Mouse (Mus musculus) limb, embryonic 14.5 days (tissue): ENCODE data around the gene Dhrs13. TPM values are rescaled to one million over a fixed set of nuclear protein-coding genes. Genes with fewer than 3 reads are reported as not detected.
A peak's percentile ranks its signal among the peaks of the same experiment; 100 is the strongest.

Experiments
- ATAC-seq: fragments of 200-750 bp; cut with Nextera tagmentation; 2 replicates; pipeline ENCODE4 v1.8.0; 2017; ENCODE audit warnings: low read depth, moderate number of reproducible peaks, moderate TSS enrichment; ENCODE audit not compliant: low FRiP score
- DNase-seq: peaks from one replicate; pipeline ENCODE4 v3.0.0-alpha.2; 2015; ENCODE audit warnings: low spot score
- H3K27ac ChIP-seq: fragments of 300-500 bp; sonication (generic); replicated peaks from 2 replicates; pipeline ENCODE4 v1.5.1; 2014; ENCODE audit warnings: low read depth, mild to moderate bottlenecking, low read length, moderate library complexity, mixed read lengths
- H3K27me3 ChIP-seq: fragments of 300-500 bp; sonication (generic); 2 replicates; pipeline ENCODE4 v1.6.1; 2014; ENCODE audit warnings: low read length, mixed read lengths; ENCODE audit not compliant: control insufficient read depth, insufficient read depth
- H3K36me3 ChIP-seq: fragments of 300-500 bp; sonication (generic); 2 replicates; pipeline ENCODE4 v1.6.1; 2014; ENCODE audit warnings: mild to moderate bottlenecking, low read length, moderate library complexity, mixed read lengths; ENCODE audit not compliant: control insufficient read depth, insufficient read depth
- H3K4me1 ChIP-seq: fragments of 300-500 bp; sonication (generic); 2 replicates; pipeline ENCODE4 v1.6.1; 2014; ENCODE audit warnings: antibody characterized with exemption, low read length, mixed read lengths; ENCODE audit not compliant: control insufficient read depth, insufficient read depth
- H3K4me2 ChIP-seq: fragments of 300-500 bp; sonication (generic); replicated peaks from 2 replicates; pipeline ENCODE4 v1.6.1; 2014; ENCODE audit warnings: low read depth, mild to moderate bottlenecking, low read length, moderate library complexity; ENCODE audit not compliant: severe bottlenecking
- H3K4me3 ChIP-seq: fragments of 300-500 bp; sonication (generic); replicated peaks from 2 replicates; pipeline ENCODE4 v1.5.1; 2014; ENCODE audit warnings: low read length
- H3K9ac ChIP-seq: fragments of 300-500 bp; sonication (generic); 2 replicates; pipeline ENCODE4 v1.6.1; 2014; ENCODE audit warnings: mild to moderate bottlenecking, low read depth, low read length, moderate library complexity; ENCODE audit not compliant: severe bottlenecking
- H3K9me3 ChIP-seq: fragments of 300-500 bp; sonication (generic); 2 replicates; pipeline ENCODE4 v1.6.1; 2016; ENCODE audit warnings: low read length; ENCODE audit not compliant: control insufficient read depth
- POLR2A ChIP-seq: fragments of 200-500 bp; IDR thresholded peaks from 2 replicates; pipeline ENCODE4 v1.8.0; 2012; ENCODE audit warnings: inconsistent platforms, mild to moderate bottlenecking, moderate library complexity, borderline replicate concordance; ENCODE audit not compliant: insufficient read depth, insufficient read length; ENCODE audit errors: extremely low read depth
- WGBS: fragments of 180-500 bp; shearing (Covaris S2); extraction: QIAGEN DNeasy Blood & Tissue Kit; methylation state at CpG from one replicate; pipeline ENCODE4 v1.1.7; 2014; 5-methylcytosine and 5-hydroxymethylcytosine counted together
- polyA plus RNA-seq, 2 experiments: library from polyadenylated mRNA; depleted of rRNA in 1 of 2; stranded (reverse) in 1 of 2; unstranded in 1 of 2; fragments of >200 nt; fragmentation: Nextera tagmentation in 1 of 2; extraction: Ambion mirVana in 1 of 2; gene quantifications; 2 replicates each; pipeline versions ENCODE4 v1.2.1 to v1.2.3; 2012 to 2014

Gene Dhrs13
- polyA plus RNA-seq, 2 experiments, result 14.7 to 23.6 TPM

DNA sequence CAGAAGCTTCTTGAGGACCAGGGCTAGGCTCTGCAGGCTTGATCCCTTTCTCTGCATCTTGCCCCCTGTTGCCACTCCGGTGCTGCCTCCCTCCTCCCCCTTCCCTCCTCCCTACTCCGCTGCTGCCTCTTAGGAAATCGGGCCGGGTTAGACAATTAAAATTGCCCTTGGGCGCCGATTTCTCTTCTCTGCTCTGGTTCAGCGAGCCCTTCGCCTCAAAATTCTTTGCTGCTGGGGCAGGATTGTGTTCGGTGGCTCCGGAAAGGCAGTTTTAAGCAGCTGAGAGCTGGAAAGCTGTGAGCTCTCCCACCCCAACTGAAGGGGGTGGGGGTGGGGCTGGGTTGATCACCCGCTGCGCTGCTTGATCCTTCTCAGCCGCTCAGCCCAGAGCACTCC lies 47.2 kb upstream of the Dhrs13 start:
- 3% methylated on average over 13 of the region's 13 CpGs for WGBS
- H3K9ac ChIP-seq, result peak overlapping the region; percentile 89
- H3K4me3 ChIP-seq, result peak overlapping the region; percentile 99
- H3K9me3 ChIP-seq, result no peaks in the 10 kb centered on the region
- peak; percentile 47 for DNase-seq
- H3K4me1 ChIP-seq, result peaks cover 10% of the 10 kb centered on the region; the same call in 1 of the 2 replicates
- ATAC-seq, result no peak
- TF ChIP-seq POLR2A, result no peak
- peak overlapping the region; percentile 73 for H3K4me2 ChIP-seq
- no peaks in the 10 kb centered on the region for H3K27me3 ChIP-seq
- peaks cover 35% of the 10 kb centered on the region for H3K36me3 ChIP-seq
- H3K27ac ChIP-seq, result peak overlapping the region; percentile 89

DNA sequence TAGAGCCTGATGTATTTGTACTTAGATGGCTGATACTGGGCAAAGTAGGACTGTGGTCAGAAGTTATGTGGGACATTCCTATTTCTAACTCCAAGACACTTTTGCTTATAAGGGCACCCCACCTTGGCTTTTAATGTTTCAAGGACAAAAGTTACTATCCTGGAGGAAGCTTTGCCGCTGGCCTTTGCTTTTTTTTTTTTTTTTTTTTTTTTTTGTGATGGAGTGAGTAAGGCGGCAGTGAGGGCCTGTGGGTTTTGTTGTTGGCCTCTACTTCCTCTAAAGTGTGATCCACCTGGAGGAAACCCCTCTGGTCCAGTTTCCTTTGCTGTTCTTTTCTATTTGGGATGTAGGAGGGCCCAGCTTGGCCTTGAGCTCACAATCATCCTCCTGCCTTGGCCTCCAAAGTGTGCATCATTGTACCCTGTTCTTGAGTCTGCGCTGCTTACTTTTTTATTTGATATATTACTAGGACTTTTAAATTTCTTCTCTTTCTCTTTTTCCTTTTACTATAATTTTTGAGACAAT lies 46.5 kb upstream of the Dhrs13 start:
- Histone ChIP-seq H3K9ac (peak overlapping the region; percentile 89), H3K4me1 (peaks cover 10% of the 10 kb centered on the region; the same call in 1 of the 2 replicates), H3K4me2 (peak overlapping the region; percentile 73), H3K4me3 (peak overlapping the region; percentile 99), H3K27ac (0 out of 2 replicates have a peak overlapping the region, but pooled peaks have one; percentile 89), H3K9me3 (no peaks in the 10 kb centered on the region), H3K27me3 (no peaks in the 10 kb centered on the region), H3K36me3 (peaks cover 43% of the 10 kb centered on the region)
- ATAC-seq (no peak), DNase-seq (no peak)
- no peak for TF ChIP-seq POLR2A
- 77% methylated on average over 3 of the region's 3 CpGs for WGBS

DNA sequence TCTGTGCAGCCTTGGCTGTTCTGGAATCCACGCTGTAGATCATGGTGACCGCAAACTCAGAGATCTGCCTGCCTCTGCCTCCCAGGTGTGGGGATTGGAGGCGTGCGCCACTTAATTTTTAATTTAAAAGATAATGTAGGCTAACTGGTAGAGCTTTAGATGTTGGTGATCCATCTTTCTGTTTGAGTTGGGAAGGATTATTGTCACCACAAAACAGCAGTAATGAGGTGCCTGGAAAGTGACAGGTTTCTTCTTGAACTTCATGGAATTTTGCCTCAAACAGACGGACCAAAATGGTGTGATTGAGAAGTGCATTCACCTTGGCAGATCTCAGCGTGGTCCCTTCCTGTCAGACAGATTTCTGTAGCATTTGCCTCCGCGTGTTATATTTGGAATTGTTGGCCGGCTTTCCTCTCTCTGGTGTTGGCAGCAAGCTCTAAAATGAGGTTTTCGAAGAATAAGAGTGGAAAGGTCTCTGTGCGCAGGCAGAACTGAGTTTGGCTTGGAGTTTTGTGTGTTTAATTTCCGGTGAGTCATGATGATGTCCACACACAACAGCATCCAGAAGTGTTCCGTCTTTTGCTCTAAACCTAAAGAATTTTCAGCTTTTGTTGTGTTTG lies 42.9 kb upstream of the Dhrs13 start:
- Histone ChIP-seq H3K4me2 (no peak overlapping the region), H3K27me3 (no peaks in the 10 kb centered on the region), H3K9ac (no peak overlapping the region), H3K27ac (no peak overlapping the region), H3K4me3 (no peak overlapping the region), H3K36me3 (peaks cover 66% of the 10 kb centered on the region), H3K9me3 (no peaks in the 10 kb centered on the region), H3K4me1 (peaks cover 10% of the 10 kb centered on the region; the same call in 1 of the 2 replicates)
- no peak for DNase-seq
- no peak for TF ChIP-seq POLR2A
- 90% methylated on average over 13 of the region's 13 CpGs for WGBS
- ATAC-seq, result no peak

DNA sequence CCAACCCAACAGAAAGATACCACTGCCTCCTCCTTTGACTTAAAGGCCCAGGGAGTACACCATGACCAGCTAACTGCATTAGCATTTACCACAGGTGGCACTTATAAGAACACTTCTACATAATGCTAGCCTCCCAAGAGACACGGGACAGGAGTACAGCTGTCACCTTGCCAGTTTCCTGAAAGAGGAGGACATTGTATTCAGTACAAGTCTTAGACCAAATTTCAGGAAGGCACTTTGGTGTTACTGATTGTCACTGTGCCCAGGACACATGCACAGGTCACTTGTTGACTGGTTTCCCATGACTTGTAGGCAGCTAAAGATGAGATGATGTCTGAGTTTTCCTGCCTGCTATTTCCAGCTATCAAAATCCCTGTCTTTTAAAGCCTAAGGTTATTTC lies 36.5 kb upstream of the Dhrs13 start:
- Histone ChIP-seq H3K9ac (no peak overlapping the region), H3K27me3 (no peaks in the 10 kb centered on the region), H3K4me1 (no peaks in the 10 kb centered on the region), H3K9me3 (no peaks in the 10 kb centered on the region), H3K4me3 (no peak overlapping the region), H3K4me2 (no peak overlapping the region), H3K27ac (no peak overlapping the region), H3K36me3 (peaks cover 32% of the 10 kb centered on the region)
- ATAC-seq (no peak), DNase-seq (no peak)
- TF ChIP-seq POLR2A, result no peak
- 78% methylated on average over 1 of the region's 1 CpGs for WGBS

DNA sequence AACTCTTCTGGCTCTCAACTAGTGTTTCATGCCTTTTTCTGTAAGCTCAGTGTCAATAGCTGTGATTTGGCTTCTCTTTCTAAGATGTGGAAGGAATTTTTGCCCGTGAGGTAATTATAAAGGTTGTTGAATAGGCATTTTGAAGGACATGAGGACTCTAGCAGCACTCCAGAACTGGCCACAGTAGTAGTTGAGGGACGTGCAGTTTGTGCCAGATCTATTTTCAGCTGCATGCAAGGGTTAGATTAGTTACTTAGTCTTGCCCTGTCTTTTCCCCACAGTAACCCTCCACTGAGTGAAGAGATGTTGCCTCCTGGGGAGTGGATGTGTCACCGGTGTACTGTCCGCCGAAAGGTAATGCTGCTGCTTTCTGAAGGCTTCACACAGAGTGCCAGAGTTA lies 25.6 kb upstream of the Dhrs13 start:
- ATAC-seq (no peak), DNase-seq (no peak)
- Histone ChIP-seq H3K36me3 (peaks cover 65% of the 10 kb centered on the region), H3K9ac (no peak overlapping the region), H3K4me3 (no peak overlapping the region), H3K4me2 (no peak overlapping the region), H3K27ac (no peak overlapping the region), H3K27me3 (no peaks in the 10 kb centered on the region), H3K9me3 (no peaks in the 10 kb centered on the region), H3K4me1 (no peaks in the 10 kb centered on the region)
- no peak for TF ChIP-seq POLR2A
- WGBS, result 90% methylated on average over 5 of the region's 5 CpGs
